Mouse (Mus musculus): Measurements from ENCODE around the gene Spg20. TPM values are rescaled to one million over a fixed set of nuclear protein-coding genes. Genes with fewer than 3 reads are reported as not detected.
A peak's percentile ranks its signal among the peaks of the same experiment; 100 is the strongest.

The Spg20 gene
- 10 to 100 TPM; 39.7 to 51.1 TPM for total RNA-seq (2021)
- long read RNA-seq, experiment 1, transcript Spg20-202 (8 exons, 3,567 nt) = minor isoform, 6 of 36 reads
- long read RNA-seq, experiment 1, transcript Spg20-201 (9 exons, 3,770 nt) = major isoform, 22 of 36 reads
- long read RNA-seq, experiment 1, partial matches to known transcripts = 1 of 36 reads
- long read RNA-seq, experiment 1, other reads (novel, unspliced or antisense) = 5 of 36 reads
- long read RNA-seq, experiment 2, transcript Spg20-201 (9 exons, 3,770 nt) = minor isoform, 15 of 50 reads
- long read RNA-seq, experiment 2, transcript Spg20-202 (8 exons, 3,567 nt) = major isoform, 16 of 50 reads
- long read RNA-seq, experiment 2, partial matches to known transcripts = 13 of 50 reads
- long read RNA-seq, experiment 2, other reads (novel, unspliced or antisense) = 3 of 50 reads

DNA sequence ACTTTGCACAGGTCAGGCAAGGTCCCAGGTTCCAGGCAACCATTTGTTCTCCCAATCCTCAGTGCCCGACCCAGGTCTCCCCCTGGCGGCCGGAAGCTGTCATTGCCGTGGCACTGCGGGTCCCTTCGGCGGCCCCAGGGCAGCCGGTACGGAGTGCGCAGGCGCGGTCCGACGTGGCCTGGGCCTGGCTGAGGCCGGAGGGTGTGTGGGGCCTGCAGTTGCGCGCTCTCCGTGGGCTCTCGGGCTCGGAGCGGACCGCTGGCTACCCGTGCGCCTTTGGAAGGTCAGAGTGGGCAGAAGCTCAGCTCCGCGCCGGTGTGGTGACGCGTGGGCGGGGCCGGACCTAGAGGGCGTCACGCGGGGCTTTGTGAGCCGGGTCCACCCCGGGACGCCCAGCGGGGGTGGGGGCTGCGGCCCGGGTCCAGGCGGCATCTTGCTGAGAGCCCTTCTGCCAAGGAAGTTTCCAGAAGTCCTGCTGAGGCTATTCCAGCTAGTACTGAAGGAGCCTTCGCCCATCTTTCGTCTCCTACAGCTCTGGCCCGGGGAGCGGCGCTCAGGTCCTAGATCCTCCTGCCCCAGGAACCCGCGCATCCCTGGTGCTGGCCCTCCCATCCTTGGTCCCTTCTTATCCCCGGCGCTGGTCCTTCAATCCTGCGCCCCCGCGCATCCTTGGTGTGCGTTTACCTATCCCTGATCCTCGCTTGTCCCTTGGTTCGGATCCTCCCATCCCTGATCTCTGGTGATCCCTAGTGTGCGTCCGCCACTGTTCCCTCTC lies at the start of gene Spg20:
Gene Spg20, plus strand, starts transcription at position 174 of the 775 bp plus-strand sequence.
- peak; percentile 99 for TF ChIP-seq CTCF (conservative IDR thresholded peaks at IDR 0.05)
- peak; percentile 93 to 99 for DNase-seq (ENCODE audit: low spot score in 2 of 2)
- Histone ChIP-seq H3K4me3 (peak within 1 kb of the TSS; percentile 80), H3K27ac (peak within 1 kb of the TSS; percentile 91)

- no peak for TF ChIP-seq CTCF (conservative IDR thresholded peaks at IDR 0.05)
- DNase-seq (ENCODE audit: low spot score in 2 of 2) = no peak
- H3K27ac ChIP-seq = no peak overlapping the region
- no peak overlapping the region for H3K4me3 ChIP-seq
These were observed 49.3 kb upstream of the Spg20 start for GRCm38 (mm10) chr3:55062653-55063052.

GRCm38 (mm10) chr3:55064396-55064795 lies 47.5 kb upstream of the Spg20 start:
- peak; percentile 65 to 85 for DNase-seq (ENCODE audit: low spot score in 2 of 2)
- H3K27ac ChIP-seq = no peak overlapping the region
- TF ChIP-seq CTCF (conservative IDR thresholded peaks at IDR 0.05) = peak; percentile 90

DNA sequence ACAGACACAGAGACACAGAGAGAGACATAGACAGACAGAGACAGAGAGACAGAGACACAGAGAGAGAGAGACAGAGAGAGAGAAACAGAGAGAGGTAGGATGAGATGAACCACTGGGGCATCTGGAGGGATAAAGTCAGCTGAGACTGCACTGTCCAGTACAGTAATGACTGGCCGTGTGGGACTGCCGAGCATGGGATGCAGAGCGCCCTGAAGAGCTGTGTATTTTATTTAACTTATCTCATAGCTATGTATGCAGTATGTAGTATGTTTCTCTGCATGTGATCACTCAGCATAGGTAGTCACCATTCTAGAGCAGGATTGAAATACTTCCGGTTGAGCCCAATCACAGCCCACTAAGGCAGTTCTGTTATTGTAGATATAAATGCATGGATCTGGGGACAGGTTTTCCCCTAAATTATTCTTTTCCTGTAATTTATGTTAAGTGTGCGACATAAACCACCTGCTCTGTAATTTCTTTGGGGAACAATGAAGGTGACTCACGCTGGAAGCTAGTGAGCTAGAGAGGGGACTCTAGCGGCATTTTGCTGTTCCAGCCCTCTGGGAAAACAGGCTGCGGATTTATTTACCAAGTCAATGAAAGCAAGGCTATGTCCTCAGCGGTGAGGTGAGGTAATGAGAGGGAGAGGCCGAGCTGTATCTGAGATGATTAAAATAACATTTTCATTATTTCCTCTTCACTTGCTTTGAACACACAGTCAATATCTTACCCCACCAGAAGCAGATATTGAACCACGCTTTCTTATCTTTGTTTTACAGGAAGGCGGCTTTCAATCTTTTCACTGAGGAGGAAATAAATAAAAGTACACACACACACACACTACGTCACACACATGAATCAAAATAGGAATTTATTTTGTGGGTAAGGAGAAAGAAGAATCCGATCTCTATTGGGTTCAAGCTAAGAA lies 45.9 kb upstream of the Spg20 start:
- TF ChIP-seq CTCF (conservative IDR thresholded peaks at IDR 0.05) = no peak
- Histone ChIP-seq H3K4me3 (no peak overlapping the region), H3K27ac (no peak overlapping the region)
- DNase-seq (ENCODE audit: low spot score in 2 of 2) = no peak

More at GRCm38 (mm10) chr3:55064396-55064795, 47.5 kb upstream of the Spg20 start:
- H3K4me3 ChIP-seq = no peak overlapping the region

GRCm38 (mm10) chr3:55066666-55067023 lies 45.3 kb upstream of the Spg20 start:
- Histone ChIP-seq H3K27ac (no peak overlapping the region), H3K4me3 (no peak overlapping the region)
- DNase-seq (ENCODE audit: low spot score in 2 of 2) = no peak
- TF ChIP-seq CTCF (conservative IDR thresholded peaks at IDR 0.05) = no peak

DNA sequence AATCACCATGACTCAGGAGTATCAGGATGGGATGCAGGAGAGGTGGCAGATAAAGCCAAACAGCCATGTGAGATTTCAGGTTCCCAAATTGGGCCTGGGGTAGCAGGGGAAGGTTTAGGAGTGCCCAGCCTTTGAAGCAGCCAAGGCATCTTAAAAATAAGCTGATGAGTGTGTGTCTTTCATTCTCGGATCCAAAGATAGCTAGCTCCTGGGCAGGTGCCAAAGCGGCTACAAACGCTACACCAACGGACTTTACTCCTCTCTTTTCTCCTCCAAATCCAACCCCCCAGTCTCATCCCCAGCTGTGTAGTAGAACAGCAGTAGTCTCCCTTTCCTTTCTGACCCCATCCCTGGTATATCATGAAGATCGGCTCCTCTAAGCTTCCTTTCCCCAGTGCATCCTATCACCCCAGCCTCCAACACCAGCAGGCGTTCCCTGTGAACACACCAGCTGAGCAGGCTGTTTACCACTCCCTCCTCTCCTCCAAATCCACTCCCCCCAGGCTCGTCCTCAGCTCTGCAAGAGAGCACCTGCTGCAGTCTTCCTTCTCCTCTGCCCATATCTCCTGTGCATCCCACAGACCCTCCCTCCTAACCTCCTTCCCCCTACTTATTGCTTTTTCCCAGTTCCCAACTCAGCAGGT lies 44.0 kb upstream of the Spg20 start:
- DNase-seq (ENCODE audit: low spot score in 2 of 2) = no peak
- TF ChIP-seq CTCF (conservative IDR thresholded peaks at IDR 0.05) = no peak
- peak overlapping the region; percentile 57; the same call in 1 of the 2 replicates for H3K27ac ChIP-seq
- H3K4me3 ChIP-seq = no peak overlapping the region; the same call in 1 of the 2 replicates

GRCm38 (mm10) chr3:55074576-55075293 lies 37.2 kb upstream of the Spg20 start:
- Histone ChIP-seq H3K4me3 (no peak overlapping the region), H3K27ac (peak overlapping the region; percentile 29; the same call in 1 of the 2 replicates)
- no peak for TF ChIP-seq CTCF (conservative IDR thresholded peaks at IDR 0.05)
- no peak for DNase-seq (ENCODE audit: low spot score in 2 of 2)

- H3K27ac ChIP-seq = peak overlapping the region; percentile 64; the same call in 1 of the 2 replicates
- no peak overlapping the region for H3K4me3 ChIP-seq
- DNase-seq (ENCODE audit: low spot score in 2 of 2) = peak in 1 of 2 experiments; percentile 35
- TF ChIP-seq CTCF (conservative IDR thresholded peaks at IDR 0.05) = peak; percentile 50
These were observed 36.6 kb upstream of the Spg20 start for GRCm38 (mm10) chr3:55075294-55075648.

DNA sequence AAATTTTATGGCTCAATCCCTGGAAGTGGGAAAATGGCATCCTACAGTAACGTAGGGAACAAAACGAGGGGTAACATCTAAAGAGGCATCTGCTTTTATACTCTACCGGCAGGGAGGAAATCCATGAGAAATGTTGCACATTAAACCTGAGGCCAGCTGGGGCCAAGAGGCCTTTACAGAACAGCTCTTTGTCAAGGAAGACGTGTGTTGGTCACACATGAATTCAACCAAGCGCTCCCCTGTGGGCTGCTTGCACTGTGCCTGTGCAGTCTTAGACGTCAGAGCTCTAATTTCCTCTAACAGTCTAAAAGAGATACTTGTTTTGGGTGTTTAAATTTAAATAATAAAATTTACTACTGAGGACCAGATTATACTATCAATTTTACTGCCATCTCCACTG lies 33.7 kb upstream of the Spg20 start:
- DNase-seq (ENCODE audit: low spot score in 2 of 2) = no peak
- H3K4me3 ChIP-seq = no peak overlapping the region
- H3K27ac ChIP-seq = no peak overlapping the region
- no peak for TF ChIP-seq CTCF (conservative IDR thresholded peaks at IDR 0.05)

GRCm38 (mm10) chr3:55079619-55080018 lies 32.3 kb upstream of the Spg20 start:
- H3K4me3 ChIP-seq = no peak overlapping the region
- no peak overlapping the region for H3K27ac ChIP-seq
- TF ChIP-seq CTCF (conservative IDR thresholded peaks at IDR 0.05) = no peak
- no peak for DNase-seq (ENCODE audit: low spot score in 2 of 2)

- H3K4me3 ChIP-seq = no peak overlapping the region
- TF ChIP-seq CTCF (conservative IDR thresholded peaks at IDR 0.05) = peak; percentile 99
- H3K27ac ChIP-seq = no peak overlapping the region
- DNase-seq (ENCODE audit: low spot score in 2 of 2) = peak; percentile 68 to 90
These were observed 31.9 kb upstream of the Spg20 start for GRCm38 (mm10) chr3:55080055-55080454.
